Mouse (Mus musculus) frontal cortex, adult 2 months (tissue): Measurements from ENCODE around the gene Xlr5a. TPM values are rescaled to one million over a fixed set of nuclear protein-coding genes. Genes with fewer than 3 reads are reported as not detected.
"Not testable (repeated sequence)": the region's sequence is repeated elsewhere in the genome, so short reads cannot be mapped to it uniquely, and the experiment has no call there.

Experiments
- DNase-seq, 2 experiments: peaks; one replicate each; pipeline ENCODE4 v3.0.0; 2022; ENCODE audit warnings: low spot score in 1 of 2; ENCODE audit errors: extremely low spot score in 1 of 2
- polyA plus RNA-seq: library from polyadenylated mRNA; depleted of rRNA; stranded (reverse); fragments of >200 nt; gene quantifications from 2 replicates; pipeline ENCODE4 v1.2.3, GENCODE M21; 2012; rRNA removed

Xlr5a gene
- 0.13 TPM in 1 of 2 replicates, not detected in the other for polyA plus RNA-seq

DNA sequence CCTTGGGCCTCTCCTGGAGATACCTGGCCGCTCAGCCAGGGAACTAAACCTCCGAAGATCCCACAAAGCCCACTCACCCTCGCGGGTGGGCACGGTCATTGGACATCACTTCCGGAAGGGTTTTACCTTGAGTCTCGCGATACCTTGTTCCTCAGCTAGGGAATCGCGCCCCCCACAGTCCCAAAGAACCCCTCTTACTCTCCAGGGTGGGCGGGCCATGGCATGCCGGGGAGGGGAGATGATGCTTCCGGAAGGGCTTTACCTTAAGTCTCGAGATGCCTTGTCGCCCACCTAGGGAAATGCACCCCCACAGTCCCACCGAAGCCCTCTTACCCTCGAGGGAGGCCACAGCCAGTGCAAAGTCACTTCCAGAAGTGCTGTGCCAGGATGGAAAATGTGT, at the start of gene Xlr5a, which contains the start of gene Xlr5c:
Xlr5a (minus strand) TSS at position 101 of the 400 bp plus-strand sequence.
Xlr5c (minus strand) TSS at position 101 of the 400 bp plus-strand sequence.
- DNase-seq: not testable (repeated sequence)

DNA sequence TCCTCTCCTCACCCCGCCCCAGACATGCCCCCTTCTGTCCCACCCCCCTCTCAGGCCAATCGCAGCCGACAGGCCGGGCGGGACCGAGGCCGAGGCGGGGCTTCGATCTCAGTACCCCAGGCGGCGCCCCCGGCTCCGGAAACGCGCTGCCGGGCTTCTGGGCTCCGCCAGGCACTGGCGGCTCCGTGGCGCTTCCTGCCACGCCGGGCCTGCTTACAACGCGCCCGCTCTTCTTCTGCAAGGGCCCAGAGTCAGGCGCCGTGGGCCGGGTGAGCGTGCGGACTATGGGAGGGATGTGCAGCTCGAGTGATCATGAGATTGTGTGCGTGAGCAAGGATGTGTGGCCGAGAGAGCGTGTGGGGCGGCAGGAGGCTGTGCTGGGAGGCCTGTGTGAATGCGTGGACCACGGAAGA, 49.7 kb upstream of the Xlr5a start, which contains the start of gene Zfp275:
Zfp275 (plus strand) TSS at position 139 of the 413 bp plus-strand sequence.
- DNase-seq: peak; percentile 14 to 69

DNA sequence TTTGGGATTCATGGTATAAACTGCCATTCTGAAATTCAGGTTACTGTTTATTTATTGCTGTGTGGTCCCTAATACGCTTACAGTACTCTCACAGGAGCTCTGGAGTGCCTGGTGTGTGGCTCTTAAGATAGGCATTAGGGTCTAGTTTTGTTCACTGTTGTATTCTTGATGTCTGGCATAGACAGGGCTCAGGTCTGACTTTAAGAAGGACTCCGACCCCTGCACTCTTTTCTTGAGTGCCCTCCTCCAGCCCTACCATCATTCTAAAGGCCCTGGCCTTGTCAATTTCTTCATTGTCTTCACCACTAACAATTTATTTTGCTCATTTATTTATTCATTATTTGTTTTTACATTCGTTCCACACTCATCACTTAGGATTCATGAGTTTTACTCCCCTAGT, 49.3 kb upstream of the Xlr5a start:
- DNase-seq: no peak

DNA sequence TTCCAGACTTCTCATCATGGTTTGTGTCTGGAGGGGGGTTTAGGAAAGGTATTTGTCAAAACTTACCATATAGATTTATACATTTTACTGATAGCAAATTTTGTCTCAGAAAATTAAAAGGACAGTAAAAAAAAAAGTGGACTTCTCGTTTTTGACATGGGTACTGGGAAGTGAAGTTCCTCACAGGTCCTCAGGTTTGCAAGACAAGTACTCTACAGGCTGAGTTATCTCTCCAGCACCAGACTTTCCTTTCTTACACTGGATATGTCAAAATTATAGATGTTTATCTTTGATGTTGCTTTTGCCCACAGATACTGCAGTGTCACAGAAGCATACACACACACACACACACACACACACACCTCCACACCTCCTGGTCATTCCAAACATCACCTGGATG, 48.7 kb upstream of the Xlr5a start:
- DNase-seq: no peak

DNA sequence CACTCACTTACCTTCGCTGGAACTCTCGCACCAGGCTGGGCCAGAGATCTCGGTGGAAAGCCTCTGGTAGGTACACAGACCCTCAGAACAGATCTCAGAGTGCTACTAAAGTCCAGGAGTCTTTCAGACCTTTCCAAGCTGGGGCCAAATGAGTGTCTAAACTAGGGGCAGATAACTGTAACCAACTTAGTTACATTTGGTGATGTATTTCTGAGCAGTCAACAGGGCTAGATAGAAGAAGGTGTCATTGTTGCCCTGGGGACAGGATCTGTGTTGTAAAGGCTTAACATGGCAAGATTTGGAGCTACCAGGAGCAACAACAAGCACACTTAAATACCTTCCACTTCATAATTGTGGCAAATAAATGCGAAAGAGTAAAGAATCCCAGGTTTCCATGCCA, 44.0 kb upstream of the Xlr5a start, which contains the start of gene Gm45015:
Gm45015 (minus strand) TSS at position 101 of the 400 bp plus-strand sequence.
- DNase-seq: no peak

DNA sequence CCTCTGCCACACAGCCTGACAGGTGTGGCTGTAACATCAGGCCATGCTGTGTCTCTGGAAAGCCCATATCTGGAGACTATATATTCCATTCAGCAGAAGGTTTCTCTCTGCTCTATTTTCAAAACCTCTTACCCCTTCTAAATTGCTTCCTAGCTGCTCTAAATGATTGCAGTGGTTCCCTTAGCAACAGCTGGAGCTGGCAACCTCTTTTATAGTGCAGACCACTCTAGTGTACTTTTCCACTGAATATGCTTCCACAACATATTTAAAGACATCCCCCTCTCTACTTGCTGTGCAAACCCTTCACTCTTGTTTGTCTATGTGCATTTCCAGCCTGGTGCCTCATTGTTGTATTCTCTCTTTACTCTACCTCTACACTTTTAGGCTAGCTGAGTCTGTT, 40.8 kb upstream of the Xlr5a start:
- DNase-seq: no peak

DNA sequence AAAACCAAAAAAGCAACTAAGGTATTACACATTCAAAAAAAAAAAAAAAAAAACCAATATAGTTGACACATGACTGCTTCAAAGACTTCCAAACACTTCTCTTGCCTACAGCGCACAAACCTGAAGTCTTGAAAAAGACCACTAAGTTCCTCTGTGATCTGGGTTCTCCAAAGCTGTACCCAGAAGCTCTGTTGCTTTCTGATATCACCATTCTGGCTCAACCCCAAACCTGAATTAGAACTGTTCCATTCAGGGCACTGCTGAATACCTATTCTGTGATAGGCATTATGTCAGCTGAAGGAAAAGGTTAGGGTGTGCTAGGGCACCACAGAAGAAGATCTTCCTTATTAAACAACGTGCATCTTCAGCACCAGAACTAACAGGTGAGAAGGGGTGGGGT, 34.4 kb upstream of the Xlr5a start:
- no peak for DNase-seq

DNA sequence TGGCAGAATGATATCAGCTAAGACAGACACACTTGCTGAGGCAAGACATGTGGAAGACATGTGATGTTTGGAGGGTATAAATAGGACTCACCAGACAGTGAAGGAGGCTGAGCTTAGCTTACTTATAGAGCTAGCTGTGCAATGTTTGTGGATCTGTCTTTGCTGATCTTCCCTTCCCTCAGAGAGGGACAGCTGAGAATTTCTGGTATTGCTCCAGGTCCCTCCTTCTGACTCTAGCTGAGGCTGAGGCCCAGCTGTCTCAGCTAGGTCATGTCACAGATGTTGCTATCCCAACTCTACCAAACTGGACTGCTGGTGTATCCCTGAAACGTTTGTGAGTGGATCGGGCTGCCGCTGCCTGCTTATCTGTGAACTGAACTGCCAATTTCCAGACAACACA, 28.3 kb upstream of the Xlr5a start:
- DNase-seq: no peak

DNA sequence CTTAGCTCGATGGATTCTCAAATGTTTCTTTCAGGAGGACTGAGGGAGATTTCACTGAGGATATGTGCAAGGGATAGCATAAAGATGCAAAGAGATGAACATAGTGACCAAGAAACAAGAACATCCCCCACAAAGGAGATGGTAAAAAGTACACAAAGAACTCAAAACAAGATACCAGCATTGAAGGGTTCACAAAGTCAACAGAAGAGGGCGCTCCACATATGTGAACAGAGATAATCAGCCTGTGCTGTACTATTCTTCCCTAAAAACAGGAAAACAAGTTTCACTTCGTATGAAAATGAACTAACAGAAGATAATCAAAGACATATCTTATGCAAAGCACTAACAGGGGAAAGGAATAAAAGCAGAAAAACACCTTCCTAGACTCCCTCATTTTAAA, 19.7 kb upstream of the Xlr5a start:
- DNase-seq: peak in 1 of 2 experiments; percentile 65

DNA sequence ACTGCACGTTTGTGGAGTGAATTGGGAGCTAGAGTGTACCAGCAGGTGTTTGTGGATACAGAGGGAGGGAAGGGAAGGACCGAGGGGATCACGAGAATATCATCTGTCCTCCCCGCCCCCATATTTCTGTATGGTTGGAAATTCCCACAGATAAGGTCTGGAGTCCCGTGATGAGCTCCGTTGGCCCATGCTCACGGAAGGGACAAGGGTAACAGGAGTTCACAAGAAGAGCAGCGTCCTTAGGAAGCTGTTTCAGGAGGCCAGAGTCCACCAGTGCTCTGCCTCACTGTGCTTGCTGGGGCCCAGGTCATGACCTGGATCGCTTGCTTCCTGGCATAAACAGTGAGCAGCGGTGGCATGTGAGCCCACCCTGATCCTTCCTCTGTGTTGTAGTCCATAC, 3.0 kb upstream of the Xlr5a start:
- DNase-seq: not testable (repeated sequence)

DNA sequence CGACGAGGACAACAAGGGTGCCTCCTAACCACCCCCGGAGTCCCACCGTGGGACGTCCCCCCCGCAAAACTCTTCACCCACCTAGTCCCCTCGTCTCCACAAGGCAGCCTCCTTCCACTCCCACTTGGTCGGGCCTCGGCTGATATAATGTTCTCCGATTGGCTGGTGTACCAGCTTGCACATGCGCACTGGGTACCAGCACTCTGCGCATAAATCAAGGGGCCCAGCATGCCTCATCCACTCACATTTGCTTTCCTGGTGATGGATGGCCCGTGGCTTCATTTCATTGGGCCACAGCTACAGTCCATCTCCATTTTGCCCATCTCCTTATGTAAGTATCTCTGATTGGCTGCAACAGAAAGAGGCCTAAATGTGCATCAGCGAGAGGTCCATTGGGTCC, 27.5 kb downstream of the Xlr5a start, which contains the start of gene Xlr3c:
Xlr3c (minus strand) TSS at position 121 of the 400 bp plus-strand sequence.
- not testable (repeated sequence) for DNase-seq

DNA sequence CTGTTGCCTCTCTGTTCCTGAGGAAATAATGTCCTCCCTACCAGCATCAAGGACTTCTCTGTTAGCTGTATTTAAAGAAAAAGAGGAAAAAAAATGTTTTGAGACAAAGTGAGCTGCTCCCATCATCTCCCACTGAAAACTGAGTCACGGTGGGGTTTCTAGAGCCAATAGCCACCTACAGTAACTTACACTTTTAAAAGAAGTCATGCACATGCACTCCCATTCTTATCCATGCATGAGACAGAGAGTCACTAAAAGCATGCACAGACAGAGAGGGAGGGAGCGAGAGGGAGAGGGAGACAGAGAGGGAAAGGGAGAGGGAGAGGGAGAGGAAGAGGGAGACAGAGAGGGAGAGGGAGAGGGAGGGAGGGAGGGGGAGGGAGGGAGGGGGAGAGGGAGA, 30.3 kb downstream of the Xlr5a start:
- peak in 1 of 2 experiments; percentile 3 for DNase-seq

DNA sequence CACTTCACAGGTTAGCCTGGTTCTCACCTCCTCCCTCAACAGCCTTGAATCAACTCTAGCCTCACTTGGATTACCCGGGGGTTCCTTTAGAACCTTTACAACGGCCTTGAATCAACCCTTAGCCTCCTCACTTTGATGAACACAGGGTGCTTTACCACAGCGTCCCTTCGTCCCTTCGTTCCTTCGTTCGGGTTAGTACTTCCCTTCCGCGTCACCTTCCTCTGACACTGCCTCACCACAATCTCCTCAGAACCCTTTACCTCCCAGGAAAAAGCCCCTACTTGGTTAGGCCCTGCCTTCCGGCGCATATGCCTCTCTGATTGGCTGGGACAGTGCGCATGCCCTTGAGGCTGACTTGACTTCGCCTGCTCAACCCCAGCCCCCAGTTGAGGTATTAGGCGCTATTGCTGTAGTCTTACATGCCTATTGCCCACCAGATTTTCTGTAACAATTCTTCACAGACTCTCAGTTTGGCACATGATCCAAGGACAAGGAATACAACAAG, 49.9 kb downstream of the Xlr5a start, which contains the start of gene Xlr4c:
Xlr4c (minus strand) TSS at position 310 of the 505 bp plus-strand sequence.
- DNase-seq: not testable (repeated sequence)

DNA sequence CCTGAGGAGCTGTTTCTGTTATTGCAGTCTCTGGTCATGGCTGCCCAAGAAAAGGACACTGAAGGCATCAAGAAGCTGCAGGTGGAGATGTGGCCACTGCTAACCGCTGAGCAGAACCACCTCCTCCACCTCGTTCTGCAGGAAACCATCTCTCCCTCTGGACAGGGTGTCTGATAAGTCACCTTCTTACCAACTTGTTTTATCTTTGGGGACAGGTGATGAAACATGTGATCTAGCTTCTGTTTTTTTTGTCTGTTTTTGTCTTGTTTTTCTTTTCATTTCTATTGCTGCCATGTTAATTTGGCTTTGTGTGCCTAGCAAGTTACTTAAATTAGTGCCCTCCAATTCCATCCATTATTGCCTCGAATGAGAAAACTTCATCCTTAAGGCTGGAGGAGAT, 63.5 kb downstream of the Xlr5a start:
- DNase-seq: no peak

DNA sequence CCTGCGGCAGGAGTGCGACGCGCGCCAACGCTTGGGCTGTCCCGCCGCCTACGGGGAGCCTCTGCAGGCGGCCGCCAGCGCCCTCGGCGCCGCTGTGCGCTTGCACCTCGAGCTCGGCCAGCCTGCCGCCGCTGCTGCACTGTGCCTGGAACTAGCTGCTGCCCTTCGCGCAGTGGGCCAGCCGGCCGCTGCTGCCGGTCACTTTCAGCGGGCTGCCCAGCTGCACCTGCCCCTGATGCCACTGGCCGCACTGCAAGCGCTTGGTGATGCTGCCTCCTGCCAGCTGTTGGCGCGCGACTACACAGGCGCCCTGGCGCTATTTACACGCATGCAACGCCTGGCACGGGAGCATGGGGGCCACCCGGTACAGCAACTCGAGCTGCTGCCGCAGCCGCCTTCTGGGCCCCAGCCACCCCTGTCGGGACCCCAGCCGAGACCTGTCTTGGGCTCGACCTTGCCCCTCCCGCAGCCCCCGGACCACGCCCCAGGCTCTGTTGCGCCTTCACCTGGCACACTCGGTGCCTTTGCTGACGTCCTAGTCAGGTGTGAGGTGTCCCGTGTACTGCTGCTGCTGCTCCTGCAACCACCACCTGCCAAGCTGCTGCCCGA, 64.1 kb downstream of the Xlr5a start:
- DNase-seq: peak; percentile 1 to 43

DNA sequence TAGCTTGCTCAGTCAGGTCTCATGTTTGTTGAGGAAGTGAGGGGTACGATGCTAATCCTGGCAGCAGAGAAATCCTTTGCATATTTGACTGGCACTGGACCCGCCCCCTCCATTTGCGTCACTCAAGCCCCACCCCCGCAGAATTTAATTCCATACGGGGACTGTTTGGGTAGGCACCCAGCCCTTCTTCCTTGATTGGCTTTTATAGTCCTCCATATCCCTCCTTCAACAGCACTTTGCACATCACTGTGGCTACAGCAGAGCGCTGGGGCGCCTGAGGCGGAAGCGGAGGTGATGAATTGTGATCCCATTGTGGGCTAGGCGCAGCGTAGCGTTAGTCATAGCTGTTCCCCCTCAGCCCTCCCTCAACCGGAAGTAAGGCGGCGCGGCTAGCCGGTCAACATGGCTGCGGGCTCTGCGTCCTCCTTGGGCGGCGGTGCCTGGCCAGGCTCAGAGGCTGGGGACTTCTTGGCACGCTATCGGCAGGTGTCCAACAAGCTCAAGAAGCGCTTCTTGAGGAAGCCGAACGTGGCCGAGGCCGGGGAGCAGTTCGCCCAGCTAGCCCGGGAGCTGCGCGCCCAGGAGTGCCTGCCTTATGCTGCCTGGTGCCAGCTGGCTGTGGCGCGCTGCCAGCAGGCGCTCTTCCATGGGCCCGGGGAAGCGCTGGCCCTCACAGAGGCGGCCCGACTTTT, 64.7 kb downstream of the Xlr5a start, which contains the start of gene F8a:
F8a (plus strand) TSS at position 378 of the 692 bp plus-strand sequence.
- DNase-seq: peak; percentile 69 to 72

DNA sequence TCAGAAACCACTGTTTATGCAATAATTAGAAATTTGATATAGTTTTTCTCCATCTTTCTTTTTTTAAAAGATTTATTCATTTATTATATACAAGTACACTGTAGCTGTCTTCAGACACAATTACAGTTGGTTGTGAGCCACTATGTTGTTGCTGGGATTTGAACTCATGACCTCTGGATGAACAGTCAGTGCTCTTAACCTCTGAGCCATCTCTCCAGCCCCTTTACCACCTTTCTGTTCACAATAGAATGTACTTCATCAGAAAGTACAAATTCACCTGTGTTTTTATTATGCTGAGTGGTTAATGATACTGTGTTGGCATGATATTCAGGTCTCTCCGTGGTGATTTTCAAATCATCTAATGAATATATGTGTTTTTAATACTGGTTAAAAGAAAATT, 67.4 kb downstream of the Xlr5a start:
- DNase-seq: no peak

DNA sequence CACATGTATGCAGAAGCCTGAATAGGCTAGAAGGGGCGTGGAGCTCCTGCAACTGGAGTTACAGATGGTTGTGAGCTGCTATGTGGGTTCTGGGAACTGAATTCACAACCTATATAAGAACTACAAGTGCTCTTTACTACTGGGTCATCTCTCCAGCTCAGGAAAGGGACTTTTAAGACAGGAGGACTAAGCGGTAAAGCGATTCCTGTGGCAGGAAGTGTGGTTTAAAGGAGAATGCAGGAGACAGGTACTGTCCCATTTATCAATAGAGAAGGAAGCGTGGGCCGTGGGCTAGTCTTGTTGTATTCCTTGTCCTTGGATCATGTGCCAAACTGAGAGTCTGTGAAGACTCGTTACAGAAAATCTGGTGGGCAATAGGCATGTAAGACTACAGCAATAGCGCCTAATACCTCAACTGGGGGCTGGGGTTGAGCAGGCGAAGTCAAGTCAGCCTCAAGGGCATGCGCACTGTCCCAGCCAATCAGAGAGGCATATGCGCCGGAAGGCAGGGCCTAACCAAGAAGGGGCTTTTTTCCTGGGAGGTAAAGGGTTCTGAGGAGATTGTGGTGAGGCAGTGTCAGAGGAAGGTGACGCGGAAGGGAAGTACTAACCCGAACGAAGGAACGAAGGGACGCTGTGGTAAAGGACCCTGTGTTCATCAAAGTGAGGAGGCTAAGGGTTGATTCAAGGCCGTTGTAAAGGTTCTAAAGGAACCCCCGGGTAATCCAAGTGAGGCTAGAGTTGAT, 78.8 kb downstream of the Xlr5a start, which contains the start of gene Xlr4b:
Xlr4b (plus strand) TSS at position 515 of the 746 bp plus-strand sequence.
- not testable (repeated sequence) for DNase-seq

DNA sequence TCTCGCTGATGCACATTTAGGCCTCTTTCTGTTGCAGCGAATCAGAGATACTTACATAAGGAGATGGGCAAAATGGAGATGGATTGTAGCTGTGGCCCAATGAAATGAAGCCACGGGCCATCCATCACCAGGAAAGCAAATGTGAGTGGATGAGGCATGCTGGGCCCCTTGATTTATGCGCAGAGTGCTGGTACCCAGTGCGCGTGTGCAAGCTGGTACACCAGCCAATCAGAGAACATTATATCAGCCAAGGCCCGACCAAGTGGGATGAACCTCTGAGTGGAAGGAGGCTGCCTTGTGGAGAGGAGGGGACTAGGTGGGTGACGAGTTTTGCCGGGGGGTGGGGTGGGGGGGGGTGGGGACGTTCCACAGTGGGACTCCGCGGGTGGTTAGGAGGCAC, 100.8 kb downstream of the Xlr5a start, which contains the start of gene Xlr3b:
Xlr3b (plus strand) TSS at position 274 of the 400 bp plus-strand sequence.
- DNase-seq: peak in 1 of 2 experiments; percentile 10

DNA sequence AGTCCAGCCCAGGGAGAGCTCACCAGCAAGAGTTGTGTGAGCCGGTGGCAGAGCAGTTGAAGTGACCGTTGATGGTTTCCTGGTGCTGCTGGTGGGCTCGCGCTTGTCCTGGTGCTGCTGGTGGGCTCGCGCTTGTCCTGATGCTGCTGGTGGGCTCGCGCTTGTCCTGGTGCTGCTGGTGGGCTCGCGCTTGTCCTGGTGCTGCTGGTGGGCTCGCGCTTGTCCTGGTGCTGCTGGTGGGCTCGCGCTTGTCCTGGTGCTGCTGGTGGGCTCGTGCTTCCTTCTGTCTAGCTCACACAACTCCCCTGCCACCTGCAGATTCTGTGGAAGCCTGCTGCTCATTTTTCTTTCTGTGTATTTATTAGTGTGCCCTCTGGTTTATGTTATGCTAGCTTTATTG, 115.9 kb downstream of the Xlr5a start, which contains the start of gene Spin2d:
Spin2d (minus strand) TSS at position 101 of the 400 bp plus-strand sequence.
- DNase-seq: not testable (repeated sequence)
